Mouse (Mus musculus): Measurements from ENCODE around the gene Rbbp4.

GRCm38 (mm10) chr4:129324756-129325155 is 10.4 kb downstream of the Rbbp4 start:
- TF ChIP-seq CTCF (IDR thresholded peaks at IDR 0.05; ENCODE audit: borderline replicate concordance, control insufficient read depth, extremely low read depth, insufficient read depth, low read length, poor library complexity) (no peak), POLR2A (IDR thresholded peaks at IDR 0.05; ENCODE audit: control insufficient read depth, extremely low read depth, insufficient read depth, low read length, poor library complexity) (no peak)
